Mouse (Mus musculus) cortical plate, adult 2 months (tissue): ENCODE measurements at regions not wholly inside any gene's neighbourhood (a gene's known extent, or its start where the extent isn't known, plus 50 kb on each side); places are given as distances from the start of the nearest gene placed in this dataset.

Source experiments
- H3K27ac ChIP-seq: fragments of 200-500 bp; 2 replicates; pipeline ENCODE4 v1.5.1; 2012; ENCODE audit warnings: low read length, control low read depth, inconsistent platforms; ENCODE audit not compliant: insufficient read depth
- H3K4me1 ChIP-seq: fragments of 200-500 bp; 2 replicates; pipeline ENCODE4 v1.6.1; 2011; ENCODE audit warnings: low read length; ENCODE audit not compliant: control insufficient read depth, insufficient read depth
- H3K4me3 ChIP-seq: fragments of 200-500 bp; 2 replicates; pipeline ENCODE4 v1.5.1; 2011; ENCODE audit warnings: mild to moderate bottlenecking, low read length, control low read depth; ENCODE audit not compliant: insufficient read depth
- CTCF ChIP-seq: fragments of 200-500 bp; IDR thresholded peaks from 2 replicates; pipeline ENCODE4 v1.5.1; 2011; ENCODE audit warnings: mild to moderate bottlenecking, control low read depth, low read length; ENCODE audit not compliant: insufficient read depth; ENCODE audit errors: extremely low read depth
- POLR2A ChIP-seq: fragments of 200-500 bp; IDR thresholded peaks from 2 replicates; pipeline ENCODE4 v1.6.1; 2011; ENCODE audit warnings: mild to moderate bottlenecking, low read length, control low read depth; ENCODE audit not compliant: insufficient read depth; ENCODE audit errors: extremely low read depth

DNA sequence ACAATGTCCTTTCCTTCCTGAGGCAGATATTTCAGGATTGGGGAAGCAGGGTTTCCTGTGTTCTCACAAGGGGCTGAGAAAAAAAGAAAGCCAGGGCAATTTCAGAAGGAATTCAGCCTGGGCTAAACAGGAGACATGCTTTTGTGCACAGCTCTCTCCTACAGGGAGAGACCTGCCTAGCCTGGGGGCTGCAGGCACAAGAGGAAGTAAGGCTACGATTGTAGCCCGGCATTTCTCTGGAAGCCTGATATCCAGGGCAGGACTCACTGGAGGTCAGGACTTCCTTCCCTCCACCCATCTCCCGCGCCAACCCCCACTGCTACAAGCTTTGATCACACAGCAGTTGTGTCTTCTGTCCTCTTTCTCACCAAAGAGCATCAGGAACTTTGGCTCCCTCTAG lies 136.5 kb downstream of the Foxo1 start:
- Histone ChIP-seq H3K4me3 (no peak overlapping the region), H3K4me1 (peaks cover 2% of the 10 kb centered on the region), H3K27ac (no peak overlapping the region)
- TF ChIP-seq CTCF (no peak), POLR2A (no peak)

DNA sequence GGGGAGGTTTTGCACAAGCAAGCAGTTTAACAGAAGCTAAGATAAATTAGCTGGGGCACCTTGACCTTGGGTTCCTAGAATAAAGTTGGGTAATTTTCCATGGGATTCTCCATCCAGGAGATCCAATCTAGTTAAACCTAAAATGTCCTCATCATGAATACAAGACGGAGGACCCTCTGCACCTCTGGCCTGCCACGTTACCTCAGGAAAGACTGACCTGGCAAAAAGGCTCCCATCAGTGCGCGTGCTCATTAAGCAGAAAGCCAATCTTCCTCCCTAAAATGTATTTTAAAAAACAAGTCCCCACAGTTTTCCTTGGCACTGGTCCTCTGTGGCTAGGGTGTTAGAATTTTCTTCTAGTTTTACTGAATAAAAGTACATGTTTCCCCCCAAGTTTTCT lies 134.9 kb downstream of the Foxo1 start:
- Histone ChIP-seq H3K4me1 (peaks cover 2% of the 10 kb centered on the region), H3K4me3 (no peak overlapping the region), H3K27ac (no peak overlapping the region)
- TF ChIP-seq CTCF: no peak
- TF ChIP-seq POLR2A: no peak
